Mouse (Mus musculus) layer of hippocampus, adult 9-11 months (tissue): Measurements from ENCODE around the gene Cd177.
"Not testable (repeated sequence)": the region's sequence is repeated elsewhere in the genome, so short reads cannot be mapped to it uniquely, and the experiment has no call there.

Experiments used
- DNase-seq: peaks from one replicate; pipeline ENCODE4 v3.0.0; 2022

Cd177 gene

GRCm38 (mm10) chr7:24760211-24760610 is at the start of gene Cd177:
Gene Cd177, minus strand, starts transcription at chr7:24760311.
- no peak for DNase-seq

- no peak for DNase-seq
Observed at GRCm38 (mm10) chr7:24809041-24809440, 48.9 kb upstream of the Cd177 start.

- DNase-seq = no peak
Observed at GRCm38 (mm10) chr7:24804826-24805225, 44.7 kb upstream of the Cd177 start.

- DNase-seq = no peak
Observed at GRCm38 (mm10) chr7:24802149-24802767, 42.1 kb upstream of the Cd177 start.

GRCm38 (mm10) chr7:24797918-24798317 is 37.8 kb upstream of the Cd177 start:
- DNase-seq = no peak

DNA sequence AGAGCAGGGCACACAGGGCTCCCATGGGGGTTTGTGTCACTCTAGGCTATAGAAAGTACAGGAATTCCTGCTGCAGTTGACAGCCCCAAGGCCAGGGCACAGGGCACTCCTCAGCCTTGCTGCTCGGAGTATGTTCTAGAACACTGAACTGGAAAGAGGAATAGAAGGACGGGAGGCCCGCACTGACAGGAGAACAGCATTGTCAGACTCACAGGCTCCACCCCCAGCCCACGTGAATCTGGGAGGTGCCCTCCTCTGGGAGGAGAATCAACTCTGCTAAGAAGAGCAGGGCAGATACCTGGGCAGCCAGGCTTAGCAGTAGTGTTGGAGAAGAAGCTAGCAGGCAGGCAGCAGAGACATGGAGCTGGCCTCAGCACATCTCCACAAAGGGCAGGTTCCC is 16.8 kb upstream of the Cd177 start, which contains the start of gene Ceacam10:
Ceacam10 (plus strand) TSS at position 289 of the 400 bp plus-strand sequence.
- DNase-seq = not testable (repeated sequence)

GRCm38 (mm10) chr7:24776145-24776544 is 16.0 kb upstream of the Cd177 start:
- no peak for DNase-seq

GRCm38 (mm10) chr7:24773942-24774535 is 13.9 kb upstream of the Cd177 start:
- no peak for DNase-seq

DNA sequence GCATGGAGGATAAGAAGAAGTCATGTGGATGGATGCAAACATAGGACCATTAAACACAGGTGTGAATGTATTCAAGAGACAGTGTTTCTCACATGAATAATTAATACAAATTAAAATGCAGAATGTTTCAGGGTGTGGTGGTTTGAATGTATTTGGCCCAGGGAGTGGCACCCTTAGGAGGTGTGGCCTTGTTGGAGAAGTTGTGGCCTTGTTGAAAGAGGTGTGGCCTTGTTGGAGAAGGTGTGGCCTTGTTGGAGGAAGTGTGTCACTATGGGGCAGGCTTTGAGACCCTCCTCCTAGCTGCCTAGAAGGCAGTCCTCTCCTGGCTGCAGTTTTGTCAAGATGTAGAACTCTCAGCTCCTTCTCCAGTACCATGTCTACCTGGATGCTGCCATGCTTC is 11.2 kb upstream of the Cd177 start:
- DNase-seq = no peak

DNA sequence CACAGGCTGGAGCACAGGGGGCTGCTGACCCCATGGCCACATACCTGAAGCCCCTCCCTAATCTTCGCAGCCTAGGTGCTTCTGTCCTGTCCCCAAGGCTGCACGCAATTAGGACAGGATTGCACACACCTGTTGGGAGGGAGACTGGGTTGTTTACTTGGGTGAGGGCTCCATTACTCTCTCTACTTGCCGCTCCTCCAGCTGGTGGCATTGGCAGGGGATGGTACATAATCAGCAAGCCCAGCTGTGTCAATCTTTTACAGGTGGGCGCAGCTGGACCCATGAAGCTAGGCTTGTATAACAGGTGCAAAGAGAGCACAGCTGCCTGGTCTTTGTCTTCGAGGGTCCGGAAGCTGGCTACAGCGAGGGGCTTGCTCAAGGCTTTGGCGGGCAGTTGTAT is 2.5 kb upstream of the Cd177 start:
- DNase-seq = no peak

- DNase-seq = no peak
Observed at GRCm38 (mm10) chr7:24761161-24761560, 1.1 kb upstream of the Cd177 start.

DNA sequence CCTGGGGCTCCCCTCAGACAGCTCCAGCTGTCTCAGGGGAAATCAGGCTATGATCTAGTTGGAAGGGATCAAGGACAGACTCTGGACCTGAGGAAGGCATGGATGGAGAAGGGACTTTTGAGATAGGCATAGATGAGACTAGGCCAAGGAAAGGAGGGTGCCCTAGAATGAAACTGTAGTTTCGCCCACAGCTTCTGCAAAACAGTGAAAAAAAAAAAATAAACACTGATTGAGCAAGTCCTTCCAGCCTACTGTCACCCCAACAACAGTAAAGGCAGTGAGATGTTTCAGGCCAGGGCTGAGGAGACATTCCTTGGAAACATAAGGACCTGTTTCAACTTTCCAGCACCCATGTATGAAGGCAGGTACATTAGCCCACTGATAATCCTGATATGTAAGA is 1.6 kb downstream of the Cd177 start:
- DNase-seq = no peak

DNA sequence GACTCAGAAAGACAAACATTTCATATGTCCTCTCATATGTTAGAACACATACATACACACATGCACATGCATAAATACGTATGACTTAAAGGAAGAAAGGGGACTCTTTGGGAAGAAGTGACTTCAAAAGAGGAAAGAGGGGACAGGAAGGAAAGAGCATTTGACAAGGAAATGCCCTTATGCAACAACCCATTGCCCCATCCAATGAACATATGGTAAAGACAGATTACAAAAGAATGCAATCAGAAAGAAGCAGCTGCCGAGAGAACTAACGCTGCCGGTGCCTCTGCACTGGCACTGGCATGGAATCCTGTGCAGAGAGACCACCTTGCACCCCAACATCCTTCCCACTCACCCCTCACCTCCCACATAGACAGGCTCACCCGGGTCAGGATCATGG is 6.6 kb downstream of the Cd177 start:
- no peak for DNase-seq

GRCm38 (mm10) chr7:24751610-24752009 is 8.5 kb downstream of the Cd177 start:
- no peak for DNase-seq

DNA sequence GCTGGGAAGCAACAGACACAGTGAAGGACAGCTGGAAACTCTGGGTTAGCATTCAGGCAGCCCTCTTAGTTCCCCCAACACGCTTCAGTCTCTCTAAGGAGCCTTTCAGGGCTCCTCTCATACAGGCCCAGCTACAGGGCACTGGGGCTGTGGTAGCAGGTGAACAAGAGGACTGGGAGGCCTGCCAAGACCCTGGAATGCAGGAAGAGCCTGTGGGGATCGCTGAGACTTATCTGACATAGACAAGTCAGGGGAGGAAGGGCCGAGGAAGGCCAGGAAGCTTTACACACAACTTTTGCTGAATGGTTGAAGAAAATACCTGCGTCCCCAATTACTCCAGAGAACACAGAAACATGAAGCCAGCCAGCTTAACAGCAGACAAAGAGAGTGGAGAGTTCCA is 9.4 kb downstream of the Cd177 start:
- no peak for DNase-seq

- no peak for DNase-seq
Observed at GRCm38 (mm10) chr7:24735970-24736670, 24.0 kb downstream of the Cd177 start.

GRCm38 (mm10) chr7:24726808-24727207 is 33.3 kb downstream of the Cd177 start, which contains the start of gene Gm4763:
Gene Gm4763, minus strand, starts transcription at chr7:24726908.
- not testable (repeated sequence) for DNase-seq

- DNase-seq = no peak
Observed at GRCm38 (mm10) chr7:24715039-24715438, 45.1 kb downstream of the Cd177 start.

GRCm38 (mm10) chr7:24708832-24709292 is 51.2 kb downstream of the Cd177 start, which contains the start of gene BC049730:
Gene BC049730, plus strand, starts transcription at chr7:24709242.
- DNase-seq = no peak

DNA sequence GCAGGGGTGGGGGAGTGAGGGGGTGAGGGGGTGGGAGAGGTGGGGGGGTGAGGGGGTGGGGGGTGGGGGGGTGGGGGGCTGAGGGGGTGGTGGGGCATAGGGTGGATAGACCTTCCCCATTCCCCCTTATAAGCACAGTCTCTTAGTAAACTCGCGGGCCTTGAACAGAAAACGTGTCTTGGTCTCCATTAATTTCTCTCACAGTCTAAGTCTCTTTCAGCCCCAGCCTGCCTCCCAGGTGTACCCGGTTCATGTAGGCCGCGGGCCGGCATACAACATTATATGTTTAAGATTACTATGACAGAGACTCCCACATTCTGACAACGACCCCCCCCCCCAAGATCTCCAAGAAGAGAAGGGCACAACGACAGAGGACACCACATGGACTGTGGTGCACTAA is 57.3 kb downstream of the Cd177 start:
- not testable (repeated sequence) for DNase-seq

GRCm38 (mm10) chr7:24697891-24698290 is 62.2 kb downstream of the Cd177 start:
- not testable (repeated sequence) for DNase-seq
